Mouse (Mus musculus): ENCODE measurements around the gene Lrrn1. TPM values are rescaled to one million over a fixed set of nuclear protein-coding genes. Genes with fewer than 3 reads are reported as not detected.

The Lrrn1 gene
- polyA plus RNA-seq (2017; shearing (Covaris generic)), result not detected

DNA sequence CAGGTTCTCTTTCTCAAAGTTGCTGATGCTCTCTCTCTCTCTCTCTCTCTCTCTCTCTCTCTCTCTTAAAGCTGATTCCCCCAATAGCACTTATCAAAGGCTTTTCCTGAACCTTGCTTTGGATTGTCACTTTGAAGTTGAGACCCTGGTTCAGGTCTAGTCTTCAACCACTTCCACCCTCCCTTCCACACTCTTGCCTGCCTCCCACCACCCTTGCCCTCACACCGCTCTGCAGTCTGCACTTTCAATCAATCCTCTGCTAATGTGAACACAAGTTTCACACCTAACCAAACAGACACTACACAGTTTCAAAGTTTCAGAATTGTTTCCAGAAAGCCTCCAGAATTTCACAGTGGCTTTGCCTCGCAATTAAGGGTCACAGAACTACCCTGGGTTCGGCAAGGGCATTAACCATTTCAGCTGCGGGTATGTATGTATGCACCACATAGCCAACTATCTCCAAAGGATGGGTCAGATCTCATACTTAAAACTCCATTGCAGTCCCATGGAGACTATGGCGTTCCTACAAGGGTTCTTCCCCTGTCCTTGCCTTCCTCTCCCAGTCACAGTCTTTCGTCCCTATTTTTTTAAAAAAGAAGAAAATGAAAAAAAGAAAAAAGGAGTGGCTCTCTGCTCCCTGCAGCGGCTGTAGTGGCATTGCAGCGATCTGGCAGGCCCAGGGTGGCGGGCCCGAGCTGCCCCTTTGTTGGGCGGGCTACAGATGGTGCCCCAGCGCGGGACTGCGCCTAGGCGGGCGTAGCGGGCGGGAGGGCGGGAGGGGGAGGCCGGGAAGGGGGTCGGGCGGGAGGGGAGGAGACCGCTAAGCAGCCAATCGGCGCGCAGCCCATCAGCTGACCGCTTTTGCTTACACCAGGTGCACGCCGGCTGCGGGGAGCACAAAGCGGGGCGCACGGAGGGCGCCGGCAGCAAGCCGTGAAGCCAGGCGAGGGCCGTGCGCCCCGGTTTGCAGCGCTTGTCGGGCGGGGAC lies at the start of gene Lrrn1:
Lrrn1 (plus strand) TSS at position 892 of the 988 bp plus-strand sequence.
- ATAC-seq, result no peak

DNA sequence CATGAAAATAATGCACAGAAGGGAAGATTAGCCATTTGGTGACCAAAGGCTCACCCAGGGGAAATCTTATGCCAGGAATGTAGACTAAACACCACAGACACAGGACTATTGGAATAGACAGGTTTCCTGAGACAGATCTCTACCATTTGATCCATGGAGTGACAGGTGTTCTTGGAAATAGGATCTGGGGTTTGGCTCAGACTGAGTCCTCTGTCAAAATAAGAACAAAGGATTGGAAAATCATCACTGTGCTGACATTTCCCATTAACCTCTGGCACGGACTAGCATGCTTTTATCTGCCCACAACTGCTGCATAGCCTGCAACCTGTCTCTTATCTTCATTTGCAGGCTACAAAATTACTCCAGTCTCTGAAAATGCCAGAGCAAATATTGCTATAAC lies 35.1 kb upstream of the Lrrn1 start:
- no peak for ATAC-seq

GRCm38 (mm10) chr6:107495830-107496229 lies 33.7 kb upstream of the Lrrn1 start:
- ATAC-seq, result no peak

- ATAC-seq, result no peak
Observed at GRCm38 (mm10) chr6:107513716-107514115, 15.9 kb upstream of the Lrrn1 start.

DNA sequence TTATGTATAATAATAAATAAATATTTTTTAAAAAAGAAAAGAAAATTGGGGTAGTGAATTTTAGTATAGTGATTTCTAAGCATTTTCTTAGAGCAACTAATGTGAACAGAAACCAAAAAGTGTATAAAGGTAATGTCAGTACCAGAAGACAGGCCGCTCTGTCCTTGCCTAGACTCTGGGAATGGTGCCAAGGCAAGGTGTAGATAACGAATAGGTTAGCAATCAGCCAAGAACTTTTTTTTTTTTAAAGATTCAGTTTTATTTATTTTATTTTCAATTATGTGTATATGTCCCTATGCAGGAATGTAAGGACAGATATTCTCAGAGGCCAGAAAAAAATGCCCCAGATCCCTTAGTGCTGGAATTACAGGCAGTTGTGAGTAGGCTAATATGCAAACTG lies 5.6 kb upstream of the Lrrn1 start:
- ATAC-seq, result no peak

DNA sequence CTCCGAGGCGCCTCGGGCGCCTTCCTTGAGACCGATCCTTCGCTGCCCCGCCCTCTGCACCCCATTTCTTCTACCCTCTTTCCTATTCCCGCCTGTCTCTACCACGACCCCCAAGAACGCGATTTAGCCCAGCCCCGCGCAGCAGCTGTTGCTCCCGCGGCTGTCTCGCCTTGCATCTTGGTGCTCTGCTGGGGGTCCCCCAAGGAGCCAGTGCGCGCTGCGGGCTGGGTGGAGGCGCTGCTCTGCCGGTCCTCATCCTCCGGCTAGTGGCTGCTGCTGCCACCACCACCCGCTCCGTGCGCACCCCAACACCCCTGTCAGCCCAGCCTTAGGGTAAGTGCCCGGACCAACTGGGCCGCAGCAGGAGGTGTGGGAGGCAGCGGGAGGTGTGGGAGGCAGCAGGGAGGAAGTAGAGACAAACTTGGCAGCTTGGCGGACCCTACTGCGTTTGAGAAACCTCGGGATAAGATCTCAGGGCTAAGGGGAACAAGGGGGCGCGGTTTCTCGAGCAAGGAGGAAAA lies 403 bp downstream of the Lrrn1 start:
- ATAC-seq, result no peak

DNA sequence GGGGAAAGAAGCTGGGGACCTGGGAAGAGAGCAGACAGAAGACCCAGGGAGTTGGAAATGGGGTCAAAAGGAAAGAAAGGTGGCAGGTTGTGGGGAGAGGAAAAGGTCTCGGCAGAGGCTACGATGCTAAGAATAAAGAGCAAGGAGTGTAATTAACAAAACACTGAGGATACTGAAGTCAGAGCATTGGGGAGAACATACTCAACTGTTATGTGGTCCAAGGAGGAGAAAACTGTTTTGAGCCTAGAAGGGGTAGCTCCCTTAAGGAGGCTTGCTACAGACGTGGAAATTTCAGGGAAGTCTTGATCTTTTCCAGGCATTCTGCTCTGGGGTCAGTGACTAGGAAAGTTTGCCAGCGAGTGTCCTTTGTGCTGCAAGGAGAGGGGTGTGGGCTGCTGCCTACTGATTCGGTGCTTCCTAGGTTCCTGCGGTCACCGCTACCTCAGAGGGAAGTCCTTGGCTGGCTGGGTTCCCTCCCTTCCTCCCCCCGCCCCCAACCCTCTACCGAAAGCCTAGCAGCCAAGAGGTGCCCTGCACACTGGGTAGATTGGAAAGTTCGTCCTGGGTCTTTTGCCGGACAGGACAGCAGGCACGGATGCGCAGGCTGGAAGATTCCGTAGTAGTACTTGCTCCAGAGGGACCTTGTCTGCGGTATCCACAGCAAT lies 1.2 kb downstream of the Lrrn1 start:
- no peak for ATAC-seq

DNA sequence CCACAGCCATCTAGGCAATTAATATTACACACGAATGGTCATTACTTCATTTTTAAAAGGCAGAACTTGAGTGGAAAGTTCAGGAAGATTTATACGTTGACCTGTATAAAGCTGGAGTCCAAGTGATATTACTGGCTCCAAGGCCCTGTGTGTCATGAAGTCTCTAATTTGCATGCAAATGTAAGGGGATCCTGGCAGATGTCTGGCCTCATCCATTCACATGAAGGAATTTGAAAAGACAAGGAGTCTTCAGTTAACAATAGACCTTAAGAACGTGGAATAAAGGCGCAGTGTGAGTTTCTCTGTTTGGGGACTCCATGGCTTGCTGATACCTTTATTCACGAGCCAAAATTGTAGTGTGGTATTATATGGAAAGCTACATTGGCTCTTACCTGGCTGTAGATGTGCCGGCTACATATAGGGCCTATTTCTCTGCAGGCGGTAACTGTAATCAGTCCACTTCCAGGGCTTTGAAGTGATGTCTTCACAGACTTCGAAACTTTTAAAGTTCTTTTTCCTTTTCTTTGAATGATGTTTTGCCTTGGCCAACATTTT lies 2.0 kb downstream of the Lrrn1 start:
- ATAC-seq, result no peak

- no peak for ATAC-seq
Observed at GRCm38 (mm10) chr6:107534533-107534932, 5.0 kb downstream of the Lrrn1 start.

- ATAC-seq, result no peak
Observed at GRCm38 (mm10) chr6:107536631-107537030, 7.1 kb downstream of the Lrrn1 start.

GRCm38 (mm10) chr6:107541222-107541621 lies 11.7 kb downstream of the Lrrn1 start:
- ATAC-seq, result no peak

GRCm38 (mm10) chr6:107541918-107542317 lies 12.3 kb downstream of the Lrrn1 start:
- no peak for ATAC-seq

- no peak for ATAC-seq
Observed at GRCm38 (mm10) chr6:107546272-107546671, 16.7 kb downstream of the Lrrn1 start.

DNA sequence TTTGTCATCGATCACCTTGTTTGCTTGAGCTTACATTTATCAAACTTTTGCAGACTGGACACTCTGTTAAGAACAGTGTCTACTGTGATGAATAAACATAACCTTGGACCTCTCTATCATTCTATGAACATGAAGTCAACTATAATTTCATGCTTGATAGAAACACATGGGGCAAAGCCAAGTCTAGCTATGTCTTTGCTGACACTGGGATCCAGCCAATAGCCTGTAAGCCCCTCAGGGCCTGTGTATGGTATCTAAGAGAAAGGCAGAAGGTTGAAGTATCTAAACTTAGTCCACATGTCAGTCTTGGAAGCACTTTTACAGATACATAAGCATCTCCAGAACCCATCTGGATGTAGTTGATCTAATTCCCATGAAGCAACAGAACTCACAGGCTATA lies 22.9 kb downstream of the Lrrn1 start:
- no peak for ATAC-seq

GRCm38 (mm10) chr6:107555364-107555763 lies 25.8 kb downstream of the Lrrn1 start:
- no peak for ATAC-seq

- ATAC-seq, result no peak
Observed at GRCm38 (mm10) chr6:107556996-107557395, 27.4 kb downstream of the Lrrn1 start.

GRCm38 (mm10) chr6:107557806-107558205 lies 28.2 kb downstream of the Lrrn1 start:
- ATAC-seq, result no peak

GRCm38 (mm10) chr6:107562255-107562654 lies 32.7 kb downstream of the Lrrn1 start:
- no peak for ATAC-seq

DNA sequence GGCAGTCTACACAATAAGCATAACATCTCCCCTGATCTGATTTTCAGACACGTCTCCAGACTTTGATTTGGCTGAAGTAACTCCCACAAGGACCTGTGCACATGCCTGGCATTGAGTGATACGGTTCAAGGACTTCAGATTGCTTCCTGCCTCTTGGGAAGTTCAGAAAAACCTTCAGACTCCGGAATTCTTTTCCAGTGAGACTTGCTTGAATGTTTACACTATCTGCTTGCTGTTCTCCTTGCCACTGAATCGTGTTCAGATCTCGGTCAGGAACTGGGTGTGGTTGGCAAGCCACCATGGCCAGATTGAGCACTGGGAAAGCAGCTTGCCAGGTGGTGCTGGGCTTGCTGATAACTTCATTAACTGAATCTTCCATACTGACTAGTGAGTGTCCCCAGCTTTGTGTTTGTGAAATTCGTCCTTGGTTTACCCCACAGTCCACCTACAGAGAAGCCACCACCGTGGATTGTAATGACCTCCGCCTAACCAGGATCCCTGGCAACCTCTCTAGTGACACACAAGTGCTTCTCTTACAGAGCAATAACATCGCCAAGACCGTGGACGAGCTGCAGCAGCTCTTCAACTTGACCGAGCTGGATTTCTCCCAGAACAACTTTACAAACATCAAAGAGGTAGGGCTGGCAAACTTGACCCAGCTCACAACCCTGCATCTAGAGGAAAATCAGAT lies 37.5 kb downstream of the Lrrn1 start:
- ATAC-seq, result no peak

DNA sequence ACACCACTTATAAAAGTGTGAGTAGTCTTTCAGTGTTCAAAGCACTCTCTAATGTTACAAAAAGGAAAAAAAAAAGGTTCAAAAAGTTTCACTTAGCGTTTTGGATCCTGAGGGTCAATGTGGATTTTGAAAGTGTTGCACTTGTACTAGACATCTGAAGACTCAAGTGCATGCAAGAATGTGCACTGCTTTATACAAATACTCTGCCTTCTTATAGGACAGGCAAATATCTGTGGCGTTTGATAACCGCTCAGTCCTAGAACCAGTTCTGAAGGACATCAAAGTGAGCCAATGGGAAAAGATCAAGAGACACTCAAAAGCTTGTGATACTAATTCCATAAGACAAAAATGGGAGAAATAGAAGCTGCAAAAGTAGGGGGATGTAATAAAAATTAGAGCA lies 45.0 kb downstream of the Lrrn1 start:
- ATAC-seq, result no peak

DNA sequence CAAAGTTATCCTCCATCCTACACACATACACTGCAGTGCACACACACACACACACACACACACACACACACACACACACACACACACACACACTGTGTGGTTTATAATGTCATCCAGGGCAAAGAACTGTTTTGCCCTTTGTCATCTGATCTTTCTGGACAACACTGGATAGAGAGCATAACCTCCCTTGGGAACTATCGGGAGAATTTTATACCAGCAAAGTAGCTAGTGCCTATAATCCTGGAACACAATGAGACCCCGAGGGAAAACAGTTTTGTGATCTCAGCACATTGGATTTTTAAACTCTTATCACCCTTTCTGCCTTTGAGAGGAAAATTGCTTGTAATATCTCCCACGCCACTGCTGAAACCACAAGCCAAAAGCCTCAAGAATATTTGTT lies 45.8 kb downstream of the Lrrn1 start:
- ATAC-seq, result no peak

DNA sequence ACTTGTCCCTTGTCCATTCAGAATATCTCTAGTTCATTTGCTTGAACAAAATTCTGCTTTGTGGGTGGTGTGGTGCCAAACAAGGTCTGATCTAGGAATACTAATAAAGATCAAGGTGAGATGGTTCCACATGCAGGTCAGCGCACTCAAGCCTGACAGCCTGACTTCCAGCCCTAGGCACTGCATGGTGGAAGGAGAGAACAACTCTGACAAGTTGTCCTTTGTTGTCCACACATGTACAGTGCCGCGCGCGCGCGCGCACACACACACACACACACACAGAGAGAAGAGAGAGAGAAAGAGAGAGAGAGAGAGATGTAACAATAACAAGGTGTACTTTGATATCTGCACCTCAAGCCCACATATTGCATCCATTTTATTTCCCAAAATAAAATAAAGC lies 47.7 kb downstream of the Lrrn1 start:
- ATAC-seq, result no peak
